Mouse (Mus musculus) left cerebral cortex, postnatal 25 days (tissue): Measurements from ENCODE around the gene I0C0044D17Rik. TPM values are rescaled to one million over a fixed set of nuclear protein-coding genes. Genes with fewer than 3 reads are reported as not detected.

Experiments
- DNase-seq, 2 experiments: peaks; one replicate each; pipeline ENCODE4 v3.0.0; 2022; ENCODE audit warnings: low spot score in 2 of 2, mixed read lengths in 1 of 2
- intact Hi-C: fragments of 180-260 bp; cut with DNase I; formaldehyde crosslinking; loops from one replicate; pipeline ENCODE4 v1.15.1; 2025
- total RNA-seq, 2 experiments: library from RNA; stranded (reverse); gene quantifications; 2 replicates each; pipeline ENCODE4 v1.2.3; 2021

The I0C0044D17Rik gene
- total RNA-seq, 2 experiments from 2014 or later: not detected

GRCm38 (mm10) chr4:98836519-98836918 is 12.9 kb upstream of the I0C0044D17Rik start:
- DNase-seq: no peak

GRCm38 (mm10) chr4:98834782-98835181 is 11.1 kb upstream of the I0C0044D17Rik start:
- intact Hi-C loops: no loop called here
- no peak for DNase-seq

More at GRCm38 (mm10) chr4:98836519-98836918, 12.9 kb upstream of the I0C0044D17Rik start:
- intact Hi-C loops: no loop called here

GRCm38 (mm10) chr4:98831726-98832125 is 8.1 kb upstream of the I0C0044D17Rik start:
- DNase-seq: no peak
- intact Hi-C loops: no loop called here

- DNase-seq: no peak
These were observed 3.1 kb upstream of the I0C0044D17Rik start for GRCm38 (mm10) chr4:98826701-98827100.

GRCm38 (mm10) chr4:98823047-98823446 is 593 bp downstream of the I0C0044D17Rik start:
- DNase-seq: no peak
- intact Hi-C loops: no loop called here

More at GRCm38 (mm10) chr4:98826701-98827100, 3.1 kb upstream of the I0C0044D17Rik start:
- intact Hi-C loops: no loop called here

GRCm38 (mm10) chr4:98822478-98822877 is 1.2 kb downstream of the I0C0044D17Rik start:
- intact Hi-C loops: no loop called here

GRCm38 (mm10) chr4:98819216-98819755 is 4.4 kb downstream of the I0C0044D17Rik start:
- intact Hi-C loops: no loop called here
- DNase-seq: no peak

More at GRCm38 (mm10) chr4:98822478-98822877, 1.2 kb downstream of the I0C0044D17Rik start:
- DNase-seq: no peak

GRCm38 (mm10) chr4:98817184-98817911 is 6.3 kb downstream of the I0C0044D17Rik start, which contains the start of gene Kank4:
TSS of gene Kank4 (minus strand) at chr4:98817537.
- intact Hi-C loops: no loop called here
- no peak for DNase-seq

GRCm38 (mm10) chr4:98816807-98817183 is 6.8 kb downstream of the I0C0044D17Rik start:
- intact Hi-C loops: no loop called here

GRCm38 (mm10) chr4:98806306-98806705 is 17.3 kb downstream of the I0C0044D17Rik start:
- intact Hi-C loops: no loop called here
- no peak for DNase-seq

More at GRCm38 (mm10) chr4:98816807-98817183, 6.8 kb downstream of the I0C0044D17Rik start:
- DNase-seq: no peak

GRCm38 (mm10) chr4:98805291-98806048 is 18.2 kb downstream of the I0C0044D17Rik start:
- intact Hi-C loops: no loop called here
- DNase-seq: no peak

- no peak for DNase-seq
- intact Hi-C loops: no loop called here
These were observed 19.0 kb downstream of the I0C0044D17Rik start for GRCm38 (mm10) chr4:98804476-98805134.

GRCm38 (mm10) chr4:98801775-98802174 is 21.9 kb downstream of the I0C0044D17Rik start:
- DNase-seq: no peak
- intact Hi-C loops: no loop called here

- intact Hi-C loops: no loop called here
- no peak for DNase-seq
These were observed 22.8 kb downstream of the I0C0044D17Rik start for GRCm38 (mm10) chr4:98800824-98801223.

- intact Hi-C loops: no loop called here
- no peak for DNase-seq
These were observed 26.9 kb downstream of the I0C0044D17Rik start for GRCm38 (mm10) chr4:98796591-98797341.

- intact Hi-C loops: no loop called here
- DNase-seq: no peak
These were observed 28.4 kb downstream of the I0C0044D17Rik start for GRCm38 (mm10) chr4:98795241-98795640.

GRCm38 (mm10) chr4:98793486-98793885 is 30.2 kb downstream of the I0C0044D17Rik start:
- no peak for DNase-seq
- intact Hi-C loops: no loop called here

- intact Hi-C loops: no loop called here
- DNase-seq: no peak
These were observed 32.9 kb downstream of the I0C0044D17Rik start for GRCm38 (mm10) chr4:98790721-98791120.

GRCm38 (mm10) chr4:98789861-98790311 is 33.8 kb downstream of the I0C0044D17Rik start:
- no peak for DNase-seq
- intact Hi-C loops: no loop called here
